Mouse (Mus musculus): Measurements from ENCODE around the gene Ist1. TPM values are rescaled to one million over a fixed set of nuclear protein-coding genes. Genes with fewer than 3 reads are reported as not detected.

The Ist1 gene
- polyA plus RNA-seq (2014; fragmentation: Nextera tagmentation; extraction: Ambion mirVana): 182 and 187 TPM in 2 replicates

GRCm38 (mm10) chr8:109693146-109693900 lies at the start of gene Ist1:
Gene Ist1, minus strand, starts transcription at chr8:109693260.
- peak within 1 kb of the TSS; percentile 95 for H3K9ac ChIP-seq (ENCODE audit: low read length)
- DNase-seq (ENCODE audit: low spot score, missing footprints) (peak; percentile 100), ATAC-seq (ENCODE audit: low FRiP score) (peak; percentile 99)
- H3K4me3 ChIP-seq (ENCODE audit: low read depth, low read length): peak within 1 kb of the TSS; percentile 99
- H3K27ac ChIP-seq (ENCODE audit: low read depth, low read length): peak within 1 kb of the TSS; percentile 40
- H3K27me3 ChIP-seq (ENCODE audit: control insufficient read depth, insufficient read depth, low read length): no peaks in the 10 kb centered on the region
- WGBS: under 1% methylated on average over 57 of the region's 57 CpGs
- H3K36me3 ChIP-seq (ENCODE audit: control insufficient read depth, insufficient read depth, low read length): no peaks in the 10 kb centered on the region
- H3K4me1 ChIP-seq (ENCODE audit: control insufficient read depth, insufficient read depth, low read length): peaks cover 17% of the 10 kb centered on the region
- peak within 1 kb of the TSS; percentile 85 for H3K4me2 ChIP-seq
- no peaks in the 10 kb centered on the region for H3K9me3 ChIP-seq (ENCODE audit: control insufficient read depth, low read length)

GRCm38 (mm10) chr8:109738049-109738380 lies 45.0 kb upstream of the Ist1 start:
- peaks cover 10% of the 10 kb centered on the region; the same call in 1 of the 2 replicates for H3K36me3 ChIP-seq (ENCODE audit: control insufficient read depth, insufficient read depth, low read length)
- peaks cover 7% of the 10 kb centered on the region for H3K4me1 ChIP-seq (ENCODE audit: control insufficient read depth, insufficient read depth, low read length)
- H3K27ac ChIP-seq (ENCODE audit: low read depth, low read length): no peak overlapping the region
- 90% methylated on average over 1 of the region's 1 CpGs for WGBS
- H3K27me3 ChIP-seq (ENCODE audit: control insufficient read depth, insufficient read depth, low read length): no peaks in the 10 kb centered on the region
- peak overlapping the region; percentile 95; the same call in 1 of the 2 replicates for H3K4me2 ChIP-seq
- H3K4me3 ChIP-seq (ENCODE audit: low read depth, low read length): peak overlapping the region; percentile 99
- ATAC-seq (ENCODE audit: low FRiP score): no peak
- peak overlapping the region; percentile 98 for H3K9ac ChIP-seq (ENCODE audit: low read length)
- DNase-seq (ENCODE audit: low spot score, missing footprints): no peak
- H3K9me3 ChIP-seq (ENCODE audit: control insufficient read depth, low read length): no peaks in the 10 kb centered on the region

GRCm38 (mm10) chr8:109737237-109738048 lies 44.4 kb upstream of the Ist1 start, which contains the start of gene Atxn1l:
Gene Atxn1l, minus strand, starts transcription at chr8:109737739.
- no peaks in the 10 kb centered on the region for H3K9me3 ChIP-seq (ENCODE audit: control insufficient read depth, low read length)
- H3K4me3 ChIP-seq (ENCODE audit: low read depth, low read length): peak within 1 kb of the TSS; percentile 99
- peaks cover 7% of the 10 kb centered on the region for H3K4me1 ChIP-seq (ENCODE audit: control insufficient read depth, insufficient read depth, low read length)
- WGBS: 0% methylated on average over 52 of the region's 59 CpGs
- DNase-seq (ENCODE audit: low spot score, missing footprints): peak; percentile 100
- H3K36me3 ChIP-seq (ENCODE audit: control insufficient read depth, insufficient read depth, low read length): peaks cover 13% of the 10 kb centered on the region; the same call in 1 of the 2 replicates
- H3K9ac ChIP-seq (ENCODE audit: low read length): peak within 1 kb of the TSS; percentile 98
- no peaks in the 10 kb centered on the region for H3K27me3 ChIP-seq (ENCODE audit: control insufficient read depth, insufficient read depth, low read length)
- peak; percentile 95 for ATAC-seq (ENCODE audit: low FRiP score)
- H3K27ac ChIP-seq (ENCODE audit: low read depth, low read length): no peak within 1 kb of the TSS
- H3K4me2 ChIP-seq: peak within 1 kb of the TSS; percentile 95

- Histone ChIP-seq H3K9ac (ENCODE audit: low read length) (peak overlapping the region; percentile 98), H3K9me3 (ENCODE audit: control insufficient read depth, low read length) (no peaks in the 10 kb centered on the region), H3K4me1 (ENCODE audit: control insufficient read depth, insufficient read depth, low read length) (peaks cover 7% of the 10 kb centered on the region), H3K27me3 (ENCODE audit: control insufficient read depth, insufficient read depth, low read length) (no peaks in the 10 kb centered on the region), H3K36me3 (ENCODE audit: control insufficient read depth, insufficient read depth, low read length) (peaks cover 16% of the 10 kb centered on the region; the same call in 1 of the 2 replicates), H3K4me3 (ENCODE audit: low read depth, low read length) (peak overlapping the region; percentile 99), H3K27ac (ENCODE audit: low read depth, low read length) (no peak overlapping the region), H3K4me2 (peak overlapping the region; percentile 95)
- no peak for ATAC-seq (ENCODE audit: low FRiP score)
- WGBS: 6% methylated on average over 8 of the region's 8 CpGs
- no peak for DNase-seq (ENCODE audit: low spot score, missing footprints)
Measured at GRCm38 (mm10) chr8:109736819-109737218, 43.8 kb upstream of the Ist1 start.

DNA sequence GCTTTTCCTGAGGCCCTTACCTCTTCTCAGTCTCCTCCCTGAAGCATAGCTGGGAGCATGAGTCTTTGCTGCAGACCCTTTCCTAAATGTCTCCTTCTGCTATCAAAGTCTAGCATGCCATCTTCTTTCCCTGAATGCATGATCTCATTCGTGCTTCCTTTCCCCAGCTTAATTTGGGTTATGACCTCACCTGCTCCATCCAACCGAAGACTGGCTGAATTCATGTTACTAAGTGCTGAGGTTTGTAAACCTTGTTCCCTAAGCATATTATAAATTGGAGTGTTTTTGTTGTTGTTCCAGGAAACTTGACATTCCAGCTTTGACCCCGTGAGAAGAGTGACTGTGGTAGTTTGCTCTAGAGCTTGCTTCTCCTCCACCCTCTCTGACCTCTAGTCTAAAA lies 41.0 kb upstream of the Ist1 start:
- Histone ChIP-seq H3K36me3 (ENCODE audit: control insufficient read depth, insufficient read depth, low read length) (peaks cover 20% of the 10 kb centered on the region; the same call in 1 of the 2 replicates), H3K27ac (ENCODE audit: low read depth, low read length) (no peak overlapping the region), H3K4me1 (ENCODE audit: control insufficient read depth, insufficient read depth, low read length) (peaks cover 7% of the 10 kb centered on the region), H3K27me3 (ENCODE audit: control insufficient read depth, insufficient read depth, low read length) (no peaks in the 10 kb centered on the region), H3K4me2 (no peak overlapping the region), H3K4me3 (ENCODE audit: low read depth, low read length) (no peak overlapping the region), H3K9ac (ENCODE audit: low read length) (no peak overlapping the region), H3K9me3 (ENCODE audit: control insufficient read depth, low read length) (no peaks in the 10 kb centered on the region)
- WGBS: 89% methylated on average over 3 of the region's 3 CpGs
- DNase-seq (ENCODE audit: low spot score, missing footprints) (no peak), ATAC-seq (ENCODE audit: low FRiP score) (no peak)

DNA sequence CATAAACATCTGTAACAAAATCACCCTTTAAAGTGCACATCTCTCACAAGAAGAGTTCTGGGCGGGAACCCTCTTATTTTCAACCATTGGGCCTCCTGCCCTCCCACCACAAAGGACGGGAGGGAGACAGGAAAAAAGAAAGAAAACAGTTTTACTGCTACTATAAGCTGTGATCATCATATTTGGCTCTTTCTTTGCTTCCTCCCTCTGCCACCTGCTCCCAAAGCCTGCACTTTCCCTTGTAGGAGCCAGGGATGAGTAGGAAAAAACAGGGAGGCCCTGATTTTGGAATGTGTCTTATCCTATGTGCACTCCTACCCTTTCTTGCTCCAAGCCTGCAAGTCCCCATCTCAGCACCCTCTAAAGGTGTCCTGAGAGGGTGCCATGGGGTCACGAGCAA lies 38.0 kb upstream of the Ist1 start:
- no peak overlapping the region for H3K27ac ChIP-seq (ENCODE audit: low read depth, low read length)
- no peaks in the 10 kb centered on the region for H3K9me3 ChIP-seq (ENCODE audit: control insufficient read depth, low read length)
- H3K4me3 ChIP-seq (ENCODE audit: low read depth, low read length): no peak overlapping the region
- no peaks in the 10 kb centered on the region for H3K27me3 ChIP-seq (ENCODE audit: control insufficient read depth, insufficient read depth, low read length)
- no peaks in the 10 kb centered on the region; the same call in 1 of the 2 replicates for H3K4me1 ChIP-seq (ENCODE audit: control insufficient read depth, insufficient read depth, low read length)
- H3K4me2 ChIP-seq: no peak overlapping the region
- H3K9ac ChIP-seq (ENCODE audit: low read length): no peak overlapping the region
- ATAC-seq (ENCODE audit: low FRiP score) (no peak), DNase-seq (ENCODE audit: low spot score, missing footprints) (no peak)
- 87% methylated on average over 3 of the region's 3 CpGs for WGBS
- H3K36me3 ChIP-seq (ENCODE audit: control insufficient read depth, insufficient read depth, low read length): peaks cover 24% of the 10 kb centered on the region

- Histone ChIP-seq H3K27me3 (ENCODE audit: control insufficient read depth, insufficient read depth, low read length) (no peaks in the 10 kb centered on the region), H3K4me3 (ENCODE audit: low read depth, low read length) (no peak overlapping the region), H3K36me3 (ENCODE audit: control insufficient read depth, insufficient read depth, low read length) (peaks cover 35% of the 10 kb centered on the region), H3K9ac (ENCODE audit: low read length) (no peak overlapping the region), H3K9me3 (ENCODE audit: control insufficient read depth, low read length) (no peaks in the 10 kb centered on the region), H3K27ac (ENCODE audit: low read depth, low read length) (no peak overlapping the region), H3K4me1 (ENCODE audit: control insufficient read depth, insufficient read depth, low read length) (no peaks in the 10 kb centered on the region), H3K4me2 (no peak overlapping the region)
- DNase-seq (ENCODE audit: low spot score, missing footprints) (no peak), ATAC-seq (ENCODE audit: low FRiP score) (no peak)
- WGBS: 89% methylated on average over 3 of the region's 3 CpGs
Measured at GRCm38 (mm10) chr8:109725106-109725505, 32.0 kb upstream of the Ist1 start.

DNA sequence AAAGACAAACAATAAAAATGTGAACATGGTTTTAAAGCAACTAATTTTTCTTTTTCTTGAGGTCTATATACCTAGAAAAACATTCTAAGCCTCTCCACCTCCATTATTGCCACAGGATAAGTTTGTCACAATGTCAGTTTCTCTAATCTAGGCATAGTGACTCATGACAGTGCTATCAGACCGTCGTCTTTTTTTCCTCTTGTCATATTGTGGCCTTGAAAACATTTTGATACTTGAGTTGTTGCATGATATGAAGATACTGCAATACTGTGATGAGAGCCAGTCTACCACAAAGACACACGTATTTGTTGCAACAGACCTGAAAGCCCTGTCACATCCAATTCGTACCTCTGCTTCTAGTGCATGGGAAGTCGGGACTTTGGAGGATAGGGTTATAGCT lies 21.9 kb upstream of the Ist1 start:
- H3K27ac ChIP-seq (ENCODE audit: low read depth, low read length): no peak overlapping the region
- H3K4me1 ChIP-seq (ENCODE audit: control insufficient read depth, insufficient read depth, low read length): no peaks in the 10 kb centered on the region
- no peaks in the 10 kb centered on the region for H3K9me3 ChIP-seq (ENCODE audit: control insufficient read depth, low read length)
- no peaks in the 10 kb centered on the region for H3K27me3 ChIP-seq (ENCODE audit: control insufficient read depth, insufficient read depth, low read length)
- no peak overlapping the region for H3K4me2 ChIP-seq
- ATAC-seq (ENCODE audit: low FRiP score) (no peak), DNase-seq (ENCODE audit: low spot score, missing footprints) (no peak)
- no peak overlapping the region for H3K9ac ChIP-seq (ENCODE audit: low read length)
- WGBS: 96% methylated on average over 5 of the region's 5 CpGs
- H3K36me3 ChIP-seq (ENCODE audit: control insufficient read depth, insufficient read depth, low read length): peaks cover 34% of the 10 kb centered on the region
- no peak overlapping the region for H3K4me3 ChIP-seq (ENCODE audit: low read depth, low read length)

- Histone ChIP-seq H3K4me1 (ENCODE audit: control insufficient read depth, insufficient read depth, low read length) (peaks cover 2% of the 10 kb centered on the region; the same call in 1 of the 2 replicates), H3K36me3 (ENCODE audit: control insufficient read depth, insufficient read depth, low read length) (peaks cover 32% of the 10 kb centered on the region), H3K4me3 (ENCODE audit: low read depth, low read length) (no peak overlapping the region), H3K27ac (ENCODE audit: low read depth, low read length) (no peak overlapping the region), H3K4me2 (no peak overlapping the region), H3K9ac (ENCODE audit: low read length) (no peak overlapping the region), H3K27me3 (ENCODE audit: control insufficient read depth, insufficient read depth, low read length) (no peaks in the 10 kb centered on the region), H3K9me3 (ENCODE audit: control insufficient read depth, low read length) (no peaks in the 10 kb centered on the region)
- ATAC-seq (ENCODE audit: low FRiP score) (no peak), DNase-seq (ENCODE audit: low spot score, missing footprints) (no peak)
- 95% methylated on average over 1 of the region's 1 CpGs for WGBS
Measured at GRCm38 (mm10) chr8:109712521-109712920, 19.5 kb upstream of the Ist1 start.

Measured in midbrain, embryonic 11.5 days (tissue).